Mouse (Mus musculus) CD4-positive helper T cell, adult 2 months (primary cell): ENCODE results near the gene Best3.

Experiments used
- DNase-seq: peaks from one replicate; pipeline ENCODE4 v3.0.0-alpha.2; 2012; ENCODE audit warnings: low read depth, missing footprints, low spot score

Gene Best3

DNA sequence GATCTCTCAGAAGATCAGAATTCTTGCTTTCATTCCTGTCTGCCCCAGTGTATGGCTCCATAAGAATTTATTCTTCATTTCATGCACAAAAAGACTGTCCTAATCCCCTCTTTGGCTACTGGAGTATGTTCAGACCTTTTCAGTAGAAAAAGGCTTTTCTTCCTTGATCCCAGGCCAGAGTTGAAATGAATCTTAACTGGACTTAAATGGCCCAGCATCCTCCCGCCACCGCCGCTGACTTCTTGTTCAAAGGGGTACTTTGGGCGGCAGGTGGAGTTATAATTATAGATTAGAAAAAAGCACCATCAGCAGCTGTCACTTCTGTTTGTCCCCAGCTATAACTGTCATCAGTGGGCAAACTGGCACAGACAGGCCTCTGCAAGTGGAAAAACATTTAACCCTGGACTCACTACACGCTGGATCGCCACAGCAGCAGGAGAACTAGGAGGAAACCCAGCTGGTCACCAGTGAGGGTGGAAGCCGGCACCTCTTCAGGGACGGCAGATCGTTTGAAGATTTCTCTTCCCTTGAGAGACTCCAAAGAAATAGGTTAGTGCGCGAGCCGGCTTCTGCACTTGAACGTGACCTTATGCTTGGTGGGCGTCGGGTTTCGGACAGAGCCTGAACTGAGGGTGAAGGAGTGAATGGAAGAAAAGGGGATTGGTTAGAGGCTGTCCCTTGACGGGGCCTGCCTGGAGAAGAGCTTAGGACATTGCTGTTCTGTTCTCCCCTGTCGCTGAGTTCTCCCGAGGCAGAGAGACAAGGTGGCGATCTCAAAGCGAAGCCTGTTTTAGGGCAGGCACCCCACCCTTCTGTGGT is at the start of gene Best3:
Gene Best3, plus strand, starts transcription at position 51 of the 819 bp plus-strand sequence.
- DNase-seq: no peak

GRCm38 (mm10) chr10:116943025-116943424 is 43.1 kb upstream of the Best3 start:
- DNase-seq: peak; percentile 53

- peak; percentile 41 for DNase-seq
Measured at GRCm38 (mm10) chr10:116944144-116944543, 42.0 kb upstream of the Best3 start.

GRCm38 (mm10) chr10:116944940-116945339 is 41.2 kb upstream of the Best3 start:
- no peak for DNase-seq

DNA sequence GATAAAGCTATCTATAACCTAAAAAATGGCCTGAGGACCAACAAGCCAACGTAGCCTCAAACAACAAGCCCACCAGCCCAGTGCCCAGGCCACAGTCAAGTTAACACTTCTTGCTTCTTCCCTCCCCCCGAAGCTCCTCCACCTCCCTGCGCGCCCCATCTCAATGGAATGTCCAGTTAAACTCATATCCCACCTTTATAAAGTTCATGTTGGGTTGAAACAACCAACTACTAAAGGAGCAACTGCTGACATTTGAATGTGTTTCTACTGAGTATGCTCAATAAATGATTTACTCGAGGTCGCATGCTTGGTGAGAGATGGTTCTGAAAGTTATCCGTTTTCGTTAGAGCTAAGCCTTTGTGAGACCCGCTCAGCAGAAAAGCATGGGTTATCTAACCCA is 37.7 kb upstream of the Best3 start:
- no peak for DNase-seq

DNA sequence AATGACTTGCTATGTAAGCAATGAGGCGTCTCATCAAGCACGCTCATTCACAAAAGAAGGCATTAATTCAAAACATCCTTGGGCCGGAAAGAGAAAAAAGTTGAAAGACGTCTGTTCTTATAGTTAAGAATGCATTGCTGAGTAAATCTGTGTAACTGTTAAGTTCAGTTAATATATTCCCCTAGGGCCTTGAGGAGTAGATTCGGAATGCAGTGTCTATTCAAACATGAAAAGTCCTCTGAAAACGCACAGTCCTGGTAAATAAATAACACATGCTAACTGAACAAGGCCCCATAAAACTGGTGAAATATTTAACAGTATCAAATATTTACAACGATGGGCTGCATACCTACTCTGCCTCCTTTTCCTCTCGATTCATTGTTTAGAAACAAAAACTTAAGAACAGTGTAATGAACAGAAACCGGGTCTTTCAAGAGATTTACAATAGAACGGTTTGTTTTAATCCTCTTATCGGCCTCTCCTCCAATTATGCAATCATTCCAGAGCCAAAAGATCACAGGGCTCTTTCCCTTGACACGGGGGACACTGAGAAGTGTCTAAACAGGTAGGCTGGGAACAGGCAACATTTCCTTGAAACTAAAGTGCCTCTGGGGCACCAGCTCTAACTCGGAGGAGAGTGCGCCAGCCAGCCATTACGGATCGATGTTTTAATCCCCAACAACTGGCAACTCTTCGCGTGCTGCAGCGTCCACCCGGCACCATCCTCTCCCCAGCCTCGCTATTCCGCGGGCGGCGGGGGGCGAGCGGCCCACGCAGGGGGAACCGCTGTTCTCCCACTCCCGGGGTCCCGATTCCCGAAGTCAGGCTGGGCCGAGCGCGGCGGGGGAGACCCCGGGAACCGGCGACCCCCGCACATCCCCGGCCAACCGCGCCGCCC is 36.8 kb upstream of the Best3 start:
- peak; percentile 56 for DNase-seq

- peak; percentile 90 for DNase-seq
Measured at GRCm38 (mm10) chr10:116950009-116950769, 35.9 kb upstream of the Best3 start, which contains the start of gene Rab3ip. Gene Rab3ip, minus strand, starts transcription at chr10:116950769.

DNA sequence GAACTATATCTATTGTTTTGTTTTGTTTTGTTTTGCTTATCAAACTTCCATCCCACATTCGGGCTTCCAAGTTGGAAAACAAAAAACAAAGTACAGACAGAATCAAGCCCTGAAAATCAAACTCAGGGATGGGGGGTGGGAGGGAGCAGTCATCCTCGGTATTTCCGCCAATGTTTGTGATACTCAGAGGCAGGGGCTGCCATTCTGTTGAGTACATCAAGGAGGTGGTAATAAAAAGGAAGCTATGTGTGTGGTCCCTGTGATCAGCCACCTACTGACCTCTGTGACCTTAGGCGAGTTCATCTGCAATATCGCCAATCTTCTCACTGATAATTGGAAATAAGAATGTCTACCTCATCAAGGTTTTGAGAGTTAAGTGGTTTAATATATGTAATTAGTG is 35.2 kb upstream of the Best3 start:
- no peak for DNase-seq

- DNase-seq: no peak
Measured at GRCm38 (mm10) chr10:116955191-116955590, 30.9 kb upstream of the Best3 start.

- DNase-seq: no peak
Measured at GRCm38 (mm10) chr10:116956483-116957158, 29.5 kb upstream of the Best3 start.

DNA sequence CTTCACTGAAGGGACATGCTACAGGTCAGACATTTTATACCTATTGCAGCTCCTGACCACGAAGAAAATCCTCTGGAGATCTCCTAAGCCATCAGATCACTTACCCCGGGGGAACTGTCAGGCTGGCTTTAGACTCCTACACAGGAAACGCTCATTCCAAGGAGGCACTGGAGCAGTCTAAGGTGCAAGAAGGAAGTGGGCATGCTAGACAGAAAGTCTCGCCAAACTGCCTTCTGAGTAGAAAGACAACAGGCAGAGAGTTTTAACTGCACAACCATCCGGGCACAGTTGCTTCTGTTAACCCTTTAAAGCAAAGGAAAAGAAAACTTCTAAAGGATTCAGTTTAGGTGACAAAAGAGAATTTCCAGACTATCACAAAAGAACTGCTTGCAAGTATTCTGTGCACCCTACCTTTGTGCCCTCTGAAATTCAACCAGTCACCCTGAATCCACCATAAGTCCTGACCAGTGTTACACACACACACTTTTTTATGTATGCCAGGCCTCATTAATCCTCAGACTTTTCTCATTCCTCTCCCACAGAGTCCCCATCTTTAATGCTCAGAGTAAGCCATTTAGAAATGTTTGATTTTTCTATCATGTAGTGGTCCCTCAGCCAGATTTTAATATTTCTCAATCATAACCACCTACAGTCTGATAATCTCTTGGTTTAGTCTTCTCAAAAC is 28.1 kb upstream of the Best3 start:
- DNase-seq: no peak

DNA sequence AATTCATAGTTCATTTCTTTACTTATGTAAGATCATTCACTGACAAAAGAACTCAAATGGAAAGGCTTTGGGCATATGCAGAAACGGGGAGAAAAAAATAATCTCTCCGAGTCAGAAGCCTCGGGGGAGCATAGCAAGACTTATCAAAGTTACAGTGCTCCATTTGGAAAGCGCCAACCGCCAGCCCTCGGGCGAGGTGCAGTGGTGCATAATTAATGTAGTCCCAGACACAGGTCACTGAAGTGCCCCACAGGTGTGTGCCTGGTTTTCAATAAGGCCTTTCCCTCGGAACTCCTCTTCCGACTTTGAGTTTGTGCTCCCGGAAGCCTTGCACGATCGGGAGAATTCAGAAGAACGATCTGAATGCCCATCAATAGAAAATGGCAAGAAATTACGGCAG is 24.0 kb upstream of the Best3 start:
- no peak for DNase-seq

GRCm38 (mm10) chr10:116962803-116963202 is 23.3 kb upstream of the Best3 start:
- no peak for DNase-seq

- no peak for DNase-seq
Measured at GRCm38 (mm10) chr10:116964084-116964483, 22.0 kb upstream of the Best3 start.

GRCm38 (mm10) chr10:116964571-116964970 is 21.5 kb upstream of the Best3 start:
- no peak for DNase-seq

- no peak for DNase-seq
Measured at GRCm38 (mm10) chr10:116965297-116965696, 20.8 kb upstream of the Best3 start.

- DNase-seq: no peak
Measured at GRCm38 (mm10) chr10:116966065-116966464, 20.0 kb upstream of the Best3 start.

- no peak for DNase-seq
Measured at GRCm38 (mm10) chr10:116968741-116969140, 17.4 kb upstream of the Best3 start.

- DNase-seq: no peak
Measured at GRCm38 (mm10) chr10:116972509-116972908, 13.6 kb upstream of the Best3 start, which contains the start of gene Gm10271. Gene Gm10271, minus strand, starts transcription at chr10:116972609.

DNA sequence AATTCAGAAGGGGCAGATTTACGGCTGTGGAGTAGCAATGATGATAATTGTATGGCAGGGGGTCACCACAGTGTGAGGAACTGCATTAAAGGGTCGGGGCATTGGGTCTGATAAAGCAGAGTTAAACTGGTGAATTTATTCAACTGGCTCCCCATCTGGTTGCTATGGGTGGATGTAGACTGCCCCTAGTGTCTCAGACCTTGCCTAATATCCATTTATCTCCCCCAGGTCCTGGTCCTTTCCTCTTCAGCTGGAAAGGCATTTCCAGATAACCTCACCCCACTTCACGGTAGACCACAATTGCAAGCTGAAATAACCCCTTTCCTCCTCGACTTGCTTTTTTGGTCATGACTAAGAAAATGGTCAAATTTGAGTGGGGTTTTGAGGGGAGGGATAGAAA is 8.7 kb upstream of the Best3 start:
- DNase-seq: no peak
